Mouse (Mus musculus) CH12.LX (cell line): ENCODE data around the gene Lemd2.

Experiments
- CHD2 ChIP-seq: IDR thresholded peaks from 2 replicates; pipeline ENCODE4 v1.6.1; 2011; ENCODE audit warnings: low read length, improper control_type of control experiment
- CTCF ChIP-seq, 2 experiments: IDR thresholded peaks in 1 of 2; conservative IDR thresholded peaks in 1 of 2; 2 replicates each; pipeline ENCODE4 v1.5.1; 2011 to 2012; ENCODE audit warnings: low read depth in 2 of 2, low read length in 2 of 2, improper control_type of control experiment in 1 of 2, inconsistent platforms in 1 of 2, mild to moderate bottlenecking in 1 of 2, moderate library complexity in 1 of 2
- E2F4 ChIP-seq: IDR thresholded peaks from 2 replicates; pipeline ENCODE4 v1.6.1; 2011; ENCODE audit warnings: low read depth, low read length, improper control_type of control experiment; ENCODE audit not compliant: insufficient replicate concordance
- EP300 ChIP-seq: IDR thresholded peaks from 2 replicates; pipeline ENCODE4 v1.6.1; 2011; ENCODE audit warnings: low read length, improper control_type of control experiment
- HCFC1 ChIP-seq: IDR thresholded peaks from 2 replicates; pipeline ENCODE4 v1.6.1; 2012; ENCODE audit warnings: low read depth, mild to moderate bottlenecking, inconsistent platforms, low read length, improper control_type of control experiment
- MAX ChIP-seq: IDR thresholded peaks from 2 replicates; pipeline ENCODE4 v1.6.1; 2011; ENCODE audit warnings: low read length, improper control_type of control experiment
- MYC ChIP-seq: IDR thresholded peaks from 2 replicates; pipeline ENCODE4 v1.6.1; 2011; ENCODE audit warnings: low read depth, mild to moderate bottlenecking, improper control_type of control experiment, low read length
- NRF1 ChIP-seq: IDR thresholded peaks from 2 replicates; pipeline ENCODE4 v1.6.1; 2014; ENCODE audit warnings: low read depth, mild to moderate bottlenecking, inconsistent platforms, low read length, improper control_type of control experiment, moderate library complexity
- POLR2AphosphoS2 ChIP-seq: IDR thresholded peaks from 2 replicates; pipeline ENCODE4 v1.6.1; 2011; ENCODE audit warnings: low read depth, low read length, improper control_type of control experiment
- SIN3A ChIP-seq: IDR thresholded peaks from 2 replicates; pipeline ENCODE4 v1.6.1; 2012; ENCODE audit warnings: low read length, improper control_type of control experiment, inconsistent platforms
- SMC3 ChIP-seq: IDR thresholded peaks from 2 replicates; pipeline ENCODE4 v1.6.1; 2011; ENCODE audit warnings: low read depth, low read length, improper control_type of control experiment
- USF2 ChIP-seq: conservative IDR thresholded peaks from 2 replicates; pipeline ENCODE4 v1.6.1; 2011; ENCODE audit warnings: low read depth, low read length, improper control_type of control experiment
- ZNF384 ChIP-seq: IDR thresholded peaks from 2 replicates; pipeline ENCODE4 v1.6.1; 2012; ENCODE audit warnings: low read depth, low read length, improper control_type of control experiment, inconsistent platforms

GRCm38 (mm10) chr17:27194258-27195185 is 9.7 kb downstream of the Lemd2 start:
- no peak for TF ChIP-seq ZNF384
- TF ChIP-seq SIN3A, result no peak
- TF ChIP-seq USF2, result no peak
- no peak for TF ChIP-seq NRF1
- TF ChIP-seq CTCF (conservative IDR thresholded peaks at IDR 0.05 in 1 of 2, IDR thresholded peaks at IDR 0.05 in 1 of 2; ENCODE audit: low read depth in 2 of 2, low read length in 2 of 2), result no peak
- TF ChIP-seq EP300, result no peak
- no peak for TF ChIP-seq MYC
- TF ChIP-seq POLR2AphosphoS2, result no peak
- no peak for TF ChIP-seq HCFC1
- TF ChIP-seq CHD2, result no peak
- no peak for TF ChIP-seq E2F4
- no peak for TF ChIP-seq SMC3
- TF ChIP-seq MAX, result no peak
